Mouse (Mus musculus): ENCODE data around the gene Thsd4. TPM values are rescaled to one million over a fixed set of nuclear protein-coding genes. Genes with fewer than 3 reads are reported as not detected.

Gene Thsd4
- total RNA-seq (2023) = not detected

GRCm38 (mm10) chr9:60521806-60522264 lies at the start of gene Thsd4:
Gene Thsd4, minus strand, starts transcription at chr9:60522046.

DNA sequence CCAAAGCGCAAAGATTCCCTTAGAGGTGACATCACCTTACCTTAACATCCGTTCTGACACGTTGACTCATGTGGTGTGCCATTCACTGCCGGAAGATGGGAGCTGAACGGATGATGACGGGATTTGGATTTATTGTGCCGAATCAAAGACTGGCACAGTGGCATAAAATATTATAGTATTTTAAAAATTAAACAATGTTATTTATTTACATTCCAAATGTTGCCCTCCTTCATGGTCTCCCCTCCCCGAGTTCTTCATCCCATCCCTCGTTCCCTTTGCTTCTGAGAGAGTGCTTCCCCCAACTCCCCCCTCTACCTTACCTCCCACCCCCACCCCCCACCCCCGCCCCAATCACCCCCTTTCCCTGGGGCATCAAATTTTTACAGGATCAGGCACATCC lies 561.3 kb downstream of the Thsd4 start, which contains the start of gene Nr2e3:
Nr2e3 (minus strand) TSS at position 101 of the 400 bp plus-strand sequence.

Other genes starting within 250 kb of the Thsd4 start
- under 1 TPM; 0.21 to 0.64 TPM for gene Lrrc49, start 166.1 kb upstream of the Thsd4 start, total RNA-seq (2023)
- gene Larp6, start 190.9 kb upstream of the Thsd4 start, total RNA-seq (2023) = not detected

Measured in B cell, adult 67 days (primary cell).